Mouse (Mus musculus): Measurements from ENCODE around the gene Tgfbr3. TPM values are rescaled to one million over a fixed set of nuclear protein-coding genes. Genes with fewer than 3 reads are reported as not detected.

The Tgfbr3 gene
- polyA plus RNA-seq, 1 experiment = 6.1 TPM

DNA sequence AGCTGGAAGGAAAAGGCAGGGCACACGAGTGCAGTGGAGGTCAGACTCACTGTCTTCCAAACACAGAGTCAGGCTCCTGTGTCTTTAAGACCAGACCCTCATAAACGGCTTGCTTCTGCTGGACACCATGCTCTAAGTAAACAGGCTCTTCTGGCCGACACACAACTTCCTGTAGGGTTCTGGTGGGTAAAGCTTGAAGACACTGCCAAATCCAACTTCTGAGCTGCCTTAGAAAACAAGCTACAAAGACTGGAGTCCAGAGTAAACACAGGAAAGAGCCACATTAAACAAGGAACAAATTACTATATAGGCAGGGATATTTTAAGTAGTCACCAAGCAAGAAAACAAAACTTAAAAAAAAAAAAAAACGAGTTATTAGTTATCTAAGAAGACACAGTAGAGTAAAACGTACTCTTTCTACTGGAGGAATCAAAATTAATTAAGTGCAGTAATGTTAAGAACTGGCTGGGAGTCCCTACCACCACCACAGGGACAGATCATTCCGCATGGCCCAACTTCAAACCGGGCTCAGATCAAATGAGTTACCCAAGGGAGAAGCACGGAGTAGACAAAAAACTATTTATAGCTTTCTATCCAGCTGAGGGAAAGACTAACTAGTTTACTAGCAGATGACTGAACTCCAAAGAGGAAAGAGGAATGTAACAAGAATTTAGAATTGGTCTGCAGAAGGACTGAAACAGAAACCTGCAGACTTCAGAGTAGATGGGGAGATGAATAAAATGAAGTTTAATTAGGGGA is 86.4 kb downstream of the Tgfbr3 start:
- H3K4me3 ChIP-seq (ENCODE audit: insufficient read depth, low read length) = no peak overlapping the region
- no peak for TF ChIP-seq POLR2A (IDR thresholded peaks at IDR 0.05; ENCODE audit: extremely low read depth, insufficient read depth, low read length)
- TF ChIP-seq CTCF (IDR thresholded peaks at IDR 0.05; ENCODE audit: extremely low read depth, insufficient read depth, low read length) = no peak
- peaks cover 4% of the 10 kb centered on the region; the same call in 1 of the 2 replicates for H3K4me1 ChIP-seq (ENCODE audit: control insufficient read depth, insufficient read depth, low read length)
- no peak overlapping the region for H3K27ac ChIP-seq (ENCODE audit: insufficient read depth, low read length)

DNA sequence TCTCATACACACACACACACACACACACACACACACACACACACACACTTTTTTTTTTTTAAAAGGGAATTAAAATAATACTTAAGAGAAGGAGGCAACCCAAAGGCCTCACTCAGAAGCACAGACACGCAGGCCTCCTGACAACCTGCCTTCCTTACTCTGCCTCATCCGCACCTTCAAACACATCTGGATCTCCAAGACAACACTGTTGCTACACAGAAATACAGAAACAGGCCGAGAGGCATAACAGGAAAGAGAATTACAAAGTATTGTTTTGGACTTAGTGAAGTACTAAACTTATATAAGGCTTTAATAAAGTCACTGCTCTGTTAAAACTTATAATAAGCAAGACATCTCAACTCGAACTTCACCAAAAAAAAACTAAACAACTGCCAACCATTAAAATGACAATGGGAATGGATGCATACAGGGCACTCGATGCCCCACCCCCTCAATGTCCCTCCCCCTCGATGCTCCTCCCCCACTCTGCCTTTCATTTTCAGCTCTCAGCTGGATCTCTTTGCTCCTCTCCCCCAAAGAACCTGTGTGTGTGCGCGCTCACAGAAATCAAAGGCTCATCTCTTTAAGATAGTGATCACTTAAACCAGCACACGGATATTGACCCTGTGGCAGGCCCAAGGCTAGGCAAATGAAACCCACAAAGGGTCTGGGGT is 87.8 kb downstream of the Tgfbr3 start:
- H3K27ac ChIP-seq (ENCODE audit: insufficient read depth, low read length) = no peak overlapping the region
- no peak for TF ChIP-seq POLR2A (IDR thresholded peaks at IDR 0.05; ENCODE audit: extremely low read depth, insufficient read depth, low read length)
- TF ChIP-seq CTCF (IDR thresholded peaks at IDR 0.05; ENCODE audit: extremely low read depth, insufficient read depth, low read length) = no peak
- no peak overlapping the region for H3K4me3 ChIP-seq (ENCODE audit: insufficient read depth, low read length)
- peaks cover 4% of the 10 kb centered on the region; the same call in 1 of the 2 replicates for H3K4me1 ChIP-seq (ENCODE audit: control insufficient read depth, insufficient read depth, low read length)

DNA sequence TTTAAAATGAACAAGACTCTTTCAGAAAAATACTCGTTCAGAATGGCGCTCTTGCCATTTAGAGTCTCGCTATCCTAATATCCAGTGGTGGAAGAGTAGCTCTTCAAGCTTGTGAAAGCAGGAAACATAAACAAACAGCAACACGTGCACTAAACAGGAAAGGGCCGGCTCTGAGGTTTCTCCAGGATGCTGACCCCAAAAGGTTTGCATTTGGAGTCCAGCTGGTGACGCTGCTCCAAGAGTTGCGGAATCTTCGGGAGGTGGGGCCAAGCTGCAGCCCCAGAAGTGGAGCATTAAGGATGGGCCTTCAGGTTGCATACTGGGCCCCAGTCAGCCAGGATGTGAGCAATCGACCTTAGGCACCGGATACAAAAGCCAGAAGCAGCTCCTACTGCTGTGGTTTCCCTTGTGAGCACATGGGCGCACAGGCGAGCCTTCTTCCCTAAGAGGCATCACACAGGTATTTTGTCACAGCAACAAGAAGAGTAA is 88.5 kb downstream of the Tgfbr3 start:
- TF ChIP-seq POLR2A (IDR thresholded peaks at IDR 0.05; ENCODE audit: extremely low read depth, insufficient read depth, low read length) (no peak), CTCF (IDR thresholded peaks at IDR 0.05; ENCODE audit: extremely low read depth, insufficient read depth, low read length) (no peak)
- H3K4me3 ChIP-seq (ENCODE audit: insufficient read depth, low read length) = no peak overlapping the region
- H3K4me1 ChIP-seq (ENCODE audit: control insufficient read depth, insufficient read depth, low read length) = peaks cover 4% of the 10 kb centered on the region; the same call in 1 of the 2 replicates
- no peak overlapping the region for H3K27ac ChIP-seq (ENCODE audit: insufficient read depth, low read length)

DNA sequence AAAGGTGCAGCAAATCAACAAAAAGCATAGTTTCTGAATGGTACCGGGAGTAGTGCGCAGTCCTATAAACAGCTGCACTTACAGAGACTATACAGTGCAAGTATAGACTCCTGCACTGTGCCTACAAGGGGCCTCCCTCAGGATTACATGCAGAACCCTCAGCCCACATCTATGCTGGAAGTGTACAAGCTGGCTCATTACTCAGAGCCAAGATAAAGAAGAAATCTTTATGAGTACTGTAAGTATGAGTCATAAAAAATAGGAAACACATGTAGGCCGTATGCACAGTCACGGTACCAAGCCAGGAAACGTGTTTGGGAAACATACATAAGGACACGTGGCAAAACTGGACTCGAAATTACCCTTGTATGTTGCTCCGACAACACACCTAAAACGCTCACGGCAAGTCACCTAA is 89.2 kb downstream of the Tgfbr3 start:
- Histone ChIP-seq H3K27ac (ENCODE audit: insufficient read depth, low read length) (no peak overlapping the region), H3K4me3 (ENCODE audit: insufficient read depth, low read length) (no peak overlapping the region), H3K4me1 (ENCODE audit: control insufficient read depth, insufficient read depth, low read length) (peaks cover 4% of the 10 kb centered on the region; the same call in 1 of the 2 replicates)
- TF ChIP-seq POLR2A (IDR thresholded peaks at IDR 0.05; ENCODE audit: extremely low read depth, insufficient read depth, low read length) (no peak), CTCF (IDR thresholded peaks at IDR 0.05; ENCODE audit: extremely low read depth, insufficient read depth, low read length) (no peak)

DNA sequence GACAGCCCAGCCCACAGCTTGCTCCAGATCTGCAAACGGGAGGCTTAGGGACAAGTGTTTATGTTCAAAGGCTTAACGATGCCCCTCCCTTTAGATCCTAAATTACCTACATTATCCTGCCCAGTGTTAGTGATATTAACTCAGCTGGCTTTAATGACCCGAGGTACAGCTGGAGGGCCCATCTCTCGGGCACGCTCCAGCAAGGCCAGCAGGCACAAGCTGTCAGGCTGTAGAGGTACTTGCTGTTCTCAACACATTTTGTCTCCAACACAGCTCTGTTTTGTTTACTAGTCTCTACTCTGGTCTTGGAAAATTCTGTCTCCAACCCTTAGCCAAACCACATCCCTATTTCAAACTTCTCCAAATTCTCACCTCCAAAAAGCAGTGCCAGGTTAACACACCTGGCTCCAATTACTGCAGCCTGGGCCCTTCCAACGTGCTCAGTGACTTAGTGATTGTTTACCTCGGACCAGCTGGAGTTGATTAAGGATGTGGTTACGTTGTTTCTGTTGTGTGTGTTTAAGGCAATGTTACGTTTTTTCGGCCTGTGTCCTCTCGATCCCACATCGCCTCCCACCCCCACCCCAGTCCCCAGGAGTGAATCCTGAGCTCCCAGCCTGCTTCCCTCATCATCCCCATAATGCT is 93.6 kb downstream of the Tgfbr3 start:
- Histone ChIP-seq H3K4me3 (ENCODE audit: insufficient read depth, low read length) (no peak overlapping the region), H3K4me1 (ENCODE audit: control insufficient read depth, insufficient read depth, low read length) (peaks cover 4% of the 10 kb centered on the region; the same call in 1 of the 2 replicates), H3K27ac (ENCODE audit: insufficient read depth, low read length) (no peak overlapping the region)
- TF ChIP-seq CTCF (IDR thresholded peaks at IDR 0.05; ENCODE audit: extremely low read depth, insufficient read depth, low read length) = no peak
- TF ChIP-seq POLR2A (IDR thresholded peaks at IDR 0.05; ENCODE audit: extremely low read depth, insufficient read depth, low read length) = no peak

DNA sequence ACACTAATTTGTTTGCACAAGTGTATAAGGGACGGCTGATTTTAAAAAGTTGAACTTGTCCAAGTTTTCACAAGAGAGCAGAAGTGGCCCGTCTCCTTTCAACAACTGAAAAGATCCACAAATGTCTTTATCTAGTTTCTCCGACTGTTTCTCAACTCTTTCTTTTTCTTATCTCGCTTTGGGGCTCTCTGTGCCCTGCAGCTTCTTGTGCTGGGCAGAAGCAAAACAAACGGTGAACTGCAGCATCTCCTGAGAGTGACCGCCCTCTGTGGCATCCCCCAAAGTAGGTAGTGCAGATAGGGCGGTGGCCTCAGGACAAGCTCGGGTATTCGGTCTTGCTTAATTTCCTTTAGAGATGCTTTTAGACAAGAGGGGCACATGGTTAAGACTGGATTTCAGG is 96.3 kb downstream of the Tgfbr3 start:
- Histone ChIP-seq H3K4me3 (ENCODE audit: insufficient read depth, low read length) (no peak overlapping the region), H3K4me1 (ENCODE audit: control insufficient read depth, insufficient read depth, low read length) (no peaks in the 10 kb centered on the region), H3K27ac (ENCODE audit: insufficient read depth, low read length) (no peak overlapping the region)
- no peak for TF ChIP-seq CTCF (IDR thresholded peaks at IDR 0.05; ENCODE audit: extremely low read depth, insufficient read depth, low read length)
- no peak for TF ChIP-seq POLR2A (IDR thresholded peaks at IDR 0.05; ENCODE audit: extremely low read depth, insufficient read depth, low read length)

DNA sequence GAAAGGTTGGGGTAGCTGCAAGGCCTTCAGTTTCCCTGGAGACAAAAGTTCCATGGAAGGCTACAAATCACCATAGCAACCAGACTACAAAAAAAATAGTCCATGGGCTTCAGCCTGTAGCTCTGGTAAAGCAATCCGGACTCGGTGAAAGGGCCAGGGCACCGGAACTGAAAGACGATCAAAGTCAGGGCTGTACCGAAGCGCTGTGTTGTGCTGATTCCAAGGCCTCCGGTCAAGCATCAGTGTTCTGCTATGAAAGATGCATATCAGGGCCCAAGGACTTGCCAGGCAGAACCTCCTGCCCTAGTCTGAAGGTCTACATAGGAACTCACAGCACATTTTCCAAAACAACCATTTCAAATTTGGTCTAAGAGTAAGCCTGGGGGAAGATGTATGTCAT is 97.1 kb downstream of the Tgfbr3 start:
- TF ChIP-seq CTCF (IDR thresholded peaks at IDR 0.05; ENCODE audit: extremely low read depth, insufficient read depth, low read length) (no peak), POLR2A (IDR thresholded peaks at IDR 0.05; ENCODE audit: extremely low read depth, insufficient read depth, low read length) (no peak)

DNA sequence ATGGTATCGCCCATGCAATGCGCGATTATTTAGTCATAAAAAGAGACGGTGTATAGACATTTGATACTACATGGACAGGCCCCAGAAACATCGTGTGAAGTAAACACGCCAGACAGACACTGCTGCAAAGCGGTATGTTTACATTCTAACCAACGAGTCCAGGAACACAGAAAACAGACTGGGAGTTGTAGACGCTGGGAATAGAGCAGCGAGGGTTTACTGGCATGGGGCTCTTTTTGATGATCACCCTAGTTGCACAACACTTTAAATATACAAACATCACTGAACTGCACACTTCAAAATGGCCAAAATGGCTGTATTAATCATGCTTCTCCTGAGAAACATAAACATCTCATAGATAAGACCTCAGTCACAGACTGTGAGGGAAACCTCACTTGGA is 100.9 kb downstream of the Tgfbr3 start:
- TF ChIP-seq POLR2A (IDR thresholded peaks at IDR 0.05; ENCODE audit: extremely low read depth, insufficient read depth, low read length) (no peak), CTCF (IDR thresholded peaks at IDR 0.05; ENCODE audit: extremely low read depth, insufficient read depth, low read length) (no peak)
- Histone ChIP-seq H3K27ac (ENCODE audit: insufficient read depth, low read length) (no peak overlapping the region), H3K4me1 (ENCODE audit: control insufficient read depth, insufficient read depth, low read length) (no peaks in the 10 kb centered on the region), H3K4me3 (ENCODE audit: insufficient read depth, low read length) (no peak overlapping the region)

More for the DNA sequence above, 97.1 kb downstream of the Tgfbr3 start:
- Histone ChIP-seq H3K27ac (ENCODE audit: insufficient read depth, low read length) (no peak overlapping the region), H3K4me1 (ENCODE audit: control insufficient read depth, insufficient read depth, low read length) (no peaks in the 10 kb centered on the region), H3K4me3 (ENCODE audit: insufficient read depth, low read length) (no peak overlapping the region)

DNA sequence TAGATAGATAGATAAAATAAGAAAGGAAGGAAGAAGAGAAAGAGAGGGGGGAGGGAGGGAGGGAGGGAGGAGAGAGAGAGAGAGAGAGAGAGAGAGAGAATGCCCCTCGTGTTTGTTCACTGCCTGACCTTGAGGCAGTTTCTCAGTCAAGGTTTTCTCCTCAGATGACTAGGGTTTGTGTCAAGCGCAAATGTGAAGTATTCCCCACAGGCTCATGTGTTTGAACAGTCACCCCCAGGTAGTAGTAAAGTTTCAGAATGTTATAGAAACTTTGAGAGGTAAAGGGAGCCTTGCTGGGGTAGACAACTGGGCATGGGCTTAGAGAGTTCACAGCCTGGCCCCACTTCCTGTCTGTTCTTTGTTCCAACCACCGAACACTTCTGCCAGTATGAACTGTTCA is 103.2 kb downstream of the Tgfbr3 start:
- TF ChIP-seq POLR2A (IDR thresholded peaks at IDR 0.05; ENCODE audit: extremely low read depth, insufficient read depth, low read length) = no peak
- no peak for TF ChIP-seq CTCF (IDR thresholded peaks at IDR 0.05; ENCODE audit: extremely low read depth, insufficient read depth, low read length)
- Histone ChIP-seq H3K4me3 (ENCODE audit: insufficient read depth, low read length) (no peak overlapping the region), H3K27ac (ENCODE audit: insufficient read depth, low read length) (no peak overlapping the region), H3K4me1 (ENCODE audit: control insufficient read depth, insufficient read depth, low read length) (no peaks in the 10 kb centered on the region)
